Comparison of ENCODE assay signal across 12 mouse cellular contexts in the genomic region with DNA sequence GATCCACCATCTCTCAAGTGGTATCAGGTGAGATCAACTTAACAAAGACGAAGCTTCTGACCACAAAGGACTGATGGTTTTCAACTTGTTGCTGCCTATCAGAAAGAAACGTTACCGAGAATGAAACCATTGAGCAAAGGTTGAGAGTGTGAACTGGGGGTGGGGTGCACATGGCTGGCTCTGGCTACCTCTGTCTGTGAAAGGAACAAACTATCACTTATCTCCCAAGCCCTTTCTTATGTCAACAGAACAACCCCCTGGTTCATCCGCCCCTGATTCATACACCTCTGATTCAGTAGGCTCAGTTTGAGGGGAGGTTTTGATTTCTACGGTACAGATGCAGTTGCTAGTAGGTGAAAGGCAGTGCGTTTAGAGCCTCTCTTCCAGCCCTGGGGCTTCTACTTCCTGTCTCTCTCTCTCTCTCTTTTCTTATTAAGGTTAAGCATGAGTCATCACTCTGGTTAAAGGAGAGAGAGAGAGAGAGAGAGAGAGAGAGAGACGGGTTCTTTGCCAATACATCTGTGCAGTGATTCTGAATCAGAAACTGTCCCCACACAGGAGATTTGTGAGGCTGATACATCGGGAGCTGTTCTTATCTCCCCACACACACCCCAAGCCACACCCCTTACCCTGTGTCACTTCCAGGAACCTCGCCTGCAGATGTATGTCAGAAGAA. TPM values are rescaled to one million over a fixed set of nuclear protein-coding genes. Genes with fewer than 3 reads are reported as not detected.
DNase-seq lines count a peak whose midpoint lies in the region; ATAC-seq and TF ChIP-seq lines count a peak whose summit lies in the region.
"Had no signal": no experiment of that assay in that cellular context is flagged by ENCODE, and none has a peak within 500 bp of the region (broad histone marks: within the 10 kb centered on the region; RNA-seq: fewer than 3 reads in every experiment).

No protein-coding gene starts in this region.

- H3K9me3 ChIP-seq in intestine, postnatal 0 days (ENCODE audit: control insufficient read depth): no peaks in the 10 kb centered on the region
- H3K9me3 ChIP-seq: forebrain, embryonic 15.5 days had no signal

- peak; percentile 27 to 74 for DNase-seq in adrenal gland, adult (ENCODE audit: inconsistent age in 2 of 2, low spot score in 1 of 2)
- no peak for DNase-seq in adrenal gland, postnatal 4 days (ENCODE audit: low spot score in 2 of 2)
- peak; percentile 16 for DNase-seq in urinary bladder, adult 18-20 months (ENCODE audit: low spot score in 2 of 2)
- DNase-seq in urinary bladder, adult 2 months (ENCODE audit: low spot score): no peak
- no peak for DNase-seq in c-Kit-positive CD71-positive TER-119-positive erythroid progenitor cells, embryonic 14.5 days (ENCODE audit: low spot score)
- DNase-seq in gastrocnemius, postnatal 10 days: no peak
- no peak for DNase-seq in embryo, embryonic 10 days (ENCODE audit: low spot score)
- DNase-seq: kidney, adult 11 months; lung, postnatal 10 days; right cerebral cortex, postnatal 4 days had no signal

- H3K9ac ChIP-seq in intestine, postnatal 0 days (ENCODE audit: low read depth, low read length): no peak overlapping the region
- H3K9ac ChIP-seq: forebrain, embryonic 15.5 days had no signal

- no peaks in the 10 kb centered on the region; the same call in 1 of the 2 replicates for H3K27me3 ChIP-seq in intestine, postnatal 0 days (replicated peaks; ENCODE audit: control insufficient read depth, insufficient read depth, low read length)
- H3K27me3 ChIP-seq: forebrain, embryonic 15.5 days had no signal

- no peak for TF ChIP-seq CTCF in intestine, postnatal 0 days (IDR thresholded peaks at IDR 0.05; ENCODE audit: low read depth)

- WGBS in intestine, postnatal 0 days: 25% methylated on average over 9 of the region's 9 CpGs

- H3K27ac ChIP-seq in intestine, postnatal 0 days (ENCODE audit: low read depth, low read length): no peak overlapping the region
- H3K27ac ChIP-seq: forebrain, embryonic 15.5 days had no signal

- H3K4me3 ChIP-seq in intestine, postnatal 0 days (ENCODE audit: low read depth, low read length): no peak overlapping the region
- H3K4me3 ChIP-seq: forebrain, embryonic 15.5 days had no signal

- peak; percentile 41 for ATAC-seq in intestine, postnatal 0 days
- ATAC-seq: forebrain, embryonic 15.5 days had no signal

- peak overlapping the region; percentile 47 for H3K4me2 ChIP-seq in intestine, postnatal 0 days (replicated peaks; ENCODE audit: low read depth)
- H3K4me2 ChIP-seq: forebrain, embryonic 15.5 days had no signal

- H3K4me1 ChIP-seq in intestine, postnatal 0 days (replicated peaks; ENCODE audit: control insufficient read depth, insufficient read depth, low read length): no peaks in the 10 kb centered on the region
- H3K4me1 ChIP-seq: forebrain, embryonic 15.5 days had no signal

- H3K36me3 ChIP-seq in intestine, postnatal 0 days (ENCODE audit: control insufficient read depth, insufficient read depth): no peaks in the 10 kb centered on the region
- H3K36me3 ChIP-seq: forebrain, embryonic 15.5 days had no signal

RNA-seq across cellular contexts. Expression of gene Hif1a, which starts 59.0 kb away (rescaled TPM):
- 10 to 100 TPM; 74.4 to 77.5 TPM for total RNA-seq in adrenal gland, postnatal 4 days (2021)
- polyA plus RNA-seq in urinary bladder, adult 2 months (2012; rRNA removed): 55.6 and 55.8 TPM in 2 replicates
- polyA plus RNA-seq in intestine, postnatal 0 days (2015; fragmentation: Nextera tagmentation; extraction: Ambion mirVana): 25.3 and 27.0 TPM in 2 replicates
- total RNA-seq in gastrocnemius, postnatal 10 days (2021): 10 to 100 TPM; 29.7 to 36.4 TPM

Comparison
In these comparisons a context has a peak if more than half of its experiments do, and no peak if none do; other contexts are left out.
1. DNase-seq: peak in adrenal gland, adult (2 of 2) and urinary bladder, adult 18-20 months (2 of 2); none in adrenal gland, postnatal 4 days (0 of 2), urinary bladder, adult 2 months (single experiment), c-Kit-positive CD71-positive TER-119-positive erythroid progenitor cells, embryonic 14.5 days (single experiment), gastrocnemius, postnatal 10 days (single experiment) and embryo, embryonic 10 days (single experiment).